In genomic region chr7:123499481-123500238, GRCm38 (mm10) we compare ENCODE assay signal across 10 mouse cellular contexts. TPM values are rescaled to one million over a fixed set of nuclear protein-coding genes. Genes with fewer than 3 reads are reported as not detected.
DNase-seq lines count a peak whose midpoint lies in the region; ATAC-seq and TF ChIP-seq lines count a peak whose summit lies in the region.
"Had no signal": no experiment of that assay in that cellular context is flagged by ENCODE, and none has a peak within 500 bp of the region (broad histone marks: within the 10 kb centered on the region; RNA-seq: fewer than 3 reads in every experiment).

No protein-coding gene starts in this region.

- H3K4me1 ChIP-seq in heart, embryonic 12.5 days (replicated peaks): 0 out of 2 replicates have a peak, but pooled peaks cover 5% of the 10 kb centered on the region
- H3K4me1 ChIP-seq in bone marrow macrophage, adult 2 months (ENCODE audit: control insufficient read depth, insufficient read depth, low read length): no peaks in the 10 kb centered on the region; the same call in 1 of the 2 replicates
- peaks cover 30% of the 10 kb centered on the region for H3K4me1 ChIP-seq in forebrain, embryonic 15.5 days
- peaks cover 13% of the 10 kb centered on the region for H3K4me1 ChIP-seq in olfactory bulb, adult 2 months (ENCODE audit: control insufficient read depth, insufficient read depth, low read length)

- 38% methylated on average over 19 of the region's 19 CpGs for WGBS in heart, embryonic 12.5 days
- 31% methylated on average over 19 of the region's 19 CpGs for WGBS in forebrain, embryonic 15.5 days
- 20% methylated on average over 19 of the region's 19 CpGs for WGBS in olfactory bulb, adult 2 months

- ATAC-seq in heart, embryonic 12.5 days (ENCODE audit: insufficient number of reproducible peaks, low FRiP score): no peak
- no peak for ATAC-seq in forebrain, embryonic 15.5 days (replicated peaks)
- no peak for ATAC-seq in monocyte, adult 5-6 weeks (replicated peaks; ENCODE audit: insufficient number of reproducible peaks, low FRiP score, low TSS enrichment, poor library complexity, severe bottlenecking)

- no peaks in the 10 kb centered on the region for H3K9me3 ChIP-seq in heart, embryonic 12.5 days (replicated peaks)
- H3K9me3 ChIP-seq in forebrain, embryonic 15.5 days: no peaks in the 10 kb centered on the region

- DNase-seq in heart, postnatal 14 days: no peak
- DNase-seq in left cerebral cortex, postnatal 25 days (ENCODE audit: low spot score in 2 of 2): peak; percentile 5 to 24
- no peak for DNase-seq in ovary, postnatal 10 days (ENCODE audit: low spot score)

- H3K4me2 ChIP-seq in heart, embryonic 12.5 days: peak overlapping the region; percentile 84
- H3K4me2 ChIP-seq in forebrain, embryonic 15.5 days (replicated peaks): peak overlapping the region; percentile 82

- H3K27ac ChIP-seq in heart, embryonic 12.5 days (ENCODE audit: poor library complexity, severe bottlenecking): no peak overlapping the region
- H3K27ac ChIP-seq in bone marrow macrophage, adult 2 months (ENCODE audit: insufficient read depth, low read depth, low read length): no peak overlapping the region
- peak overlapping the region; percentile 97 for H3K27ac ChIP-seq in forebrain, embryonic 15.5 days (replicated peaks)
- H3K27ac ChIP-seq in olfactory bulb, adult 2 months (ENCODE audit: insufficient read depth, low read depth, low read length): peak overlapping the region; percentile 67; the same call in 1 of the 2 replicates

- intact Hi-C loops in heart, postnatal 14 days (cut with DNase I): no loop called here
- intact Hi-C loops in left cerebral cortex, postnatal 25 days (cut with DNase I): no loop called here

- H3K36me3 ChIP-seq in heart, embryonic 12.5 days: peaks cover 9% of the 10 kb centered on the region
- H3K36me3 ChIP-seq in forebrain, embryonic 15.5 days: peaks cover 17% of the 10 kb centered on the region

- TF ChIP-seq CTCF in bone marrow macrophage, adult 2 months (IDR thresholded peaks at IDR 0.05; ENCODE audit: low read depth, low read length): no peak
- no peak for TF ChIP-seq CTCF in olfactory bulb, adult 2 months (IDR thresholded peaks at IDR 0.05; ENCODE audit: insufficient read depth, low read depth, low read length)

- H3K27me3 ChIP-seq in heart, embryonic 12.5 days (replicated peaks): no peaks in the 10 kb centered on the region
- H3K27me3 ChIP-seq in forebrain, embryonic 15.5 days: no peaks in the 10 kb centered on the region

- H3K9ac ChIP-seq in heart, embryonic 12.5 days: peak overlapping the region; percentile 69
- H3K9ac ChIP-seq in forebrain, embryonic 15.5 days (replicated peaks): peak overlapping the region; percentile 91

- no peak for TF ChIP-seq POLR2A in bone marrow macrophage, adult 2 months (IDR thresholded peaks at IDR 0.05; ENCODE audit: borderline replicate concordance, low read depth, low read length)
- no peak for TF ChIP-seq POLR2A in olfactory bulb, adult 2 months (IDR thresholded peaks at IDR 0.05; ENCODE audit: insufficient read depth, low read depth, low read length)

- H3K4me3 ChIP-seq in heart, embryonic 12.5 days: peak overlapping the region; percentile 61
- H3K4me3 ChIP-seq in bone marrow macrophage, adult 2 months (ENCODE audit: insufficient read depth, low read length): peak overlapping the region; percentile 54
- H3K4me3 ChIP-seq in forebrain, embryonic 15.5 days: peak overlapping the region; percentile 76
- peak overlapping the region; percentile 90 for H3K4me3 ChIP-seq in olfactory bulb, adult 2 months (ENCODE audit: insufficient read depth, low read depth, low read length)

RNA-seq across cellular contexts. Expression of gene Zkscan2, which starts 0.6 kb away (rescaled TPM):
- 2.4 and 3.2 TPM in 2 replicates for polyA plus RNA-seq in heart, embryonic 12.5 days (2016; fragmentation: Nextera tagmentation; extraction: Ambion mirVana)
- under 1 TPM; 0.32 to 0.36 TPM for total RNA-seq in heart, postnatal 14 days (2021)
- polyA plus RNA-seq in bone marrow macrophage, adult 2 months (2012; ENCODE audit: insufficient read depth, insufficient read length, missing spikeins): 0.07 TPM in 1 of 2 replicates, not detected in the other
- 10.0 and 10.7 TPM in 2 replicates for polyA plus RNA-seq in forebrain, embryonic 15.5 days (2015; fragmentation: Nextera tagmentation; extraction: Ambion mirVana)
- 10 to 100 TPM; 14.3 to 18.8 TPM for total RNA-seq in left cerebral cortex, postnatal 25 days (2021)
- not detected in 2 replicates for polyA plus RNA-seq in olfactory bulb, adult 2 months (2012; ENCODE audit: insufficient read depth, insufficient read length, low replicate concordance, missing spikeins)
- not detected in 3 replicates for total RNA-seq in monocyte, adult 5-6 weeks (2017)
- total RNA-seq: MEL had no signal

RNA-seq across cellular contexts. Expression of gene Aqp8, which starts 37.6 kb away (rescaled TPM):
- 2.0 and 2.1 TPM in 2 replicates for polyA plus RNA-seq in heart, embryonic 12.5 days (2016; fragmentation: Nextera tagmentation; extraction: Ambion mirVana)
- total RNA-seq in heart, postnatal 14 days (2021): 1 to 10 TPM in 1 of 2 experiments, under 1 TPM in 1; 0.98 to 2.0 TPM
- not detected in 2 replicates for polyA plus RNA-seq in bone marrow macrophage, adult 2 months (2012; ENCODE audit: insufficient read depth, insufficient read length, missing spikeins)
- polyA plus RNA-seq in forebrain, embryonic 15.5 days (2015; fragmentation: Nextera tagmentation; extraction: Ambion mirVana): not detected in 2 replicates
- total RNA-seq in left cerebral cortex, postnatal 25 days (2021): not detected
- not detected in 2 replicates for polyA plus RNA-seq in olfactory bulb, adult 2 months (2012; ENCODE audit: insufficient read depth, insufficient read length, low replicate concordance, missing spikeins)
- total RNA-seq in monocyte, adult 5-6 weeks (2017): not detected in 3 replicates
- polyA plus RNA-seq: large intestine, adult 2 months had no signal

Comparison
In these comparisons a context has a peak if more than half of its experiments do, and no peak if none do; other contexts are left out.
1. H3K27ac ChIP-seq: peak in forebrain, embryonic 15.5 days (single experiment) and olfactory bulb, adult 2 months (single experiment); none in heart, embryonic 12.5 days (single experiment) and bone marrow macrophage, adult 2 months (single experiment).
2. DNase-seq: peak in left cerebral cortex, postnatal 25 days (2 of 2); none in heart, postnatal 14 days (0 of 2) and ovary, postnatal 10 days (single experiment).
3. Peak in every context shown above with its lines, with median percentiles within 50 percentile points of each other: H3K4me3 ChIP-seq.